Mouse (Mus musculus) embryonic fibroblast, embryonic 13.5 days (primary cell): ENCODE results near the gene Esrrb.

ENCODE experiments used
- CTCF ChIP-seq: IDR thresholded peaks from 2 replicates; pipeline ENCODE4 v1.5.1; 2011; ENCODE audit warnings: mild to moderate bottlenecking, control low read depth, low read length, moderate library complexity, borderline replicate concordance; ENCODE audit not compliant: insufficient read depth
- POLR2A ChIP-seq: IDR thresholded peaks from 2 replicates; pipeline ENCODE4 v1.6.1; 2011; ENCODE audit warnings: low read depth, mild to moderate bottlenecking, control low read depth, low read length, moderate library complexity

DNA sequence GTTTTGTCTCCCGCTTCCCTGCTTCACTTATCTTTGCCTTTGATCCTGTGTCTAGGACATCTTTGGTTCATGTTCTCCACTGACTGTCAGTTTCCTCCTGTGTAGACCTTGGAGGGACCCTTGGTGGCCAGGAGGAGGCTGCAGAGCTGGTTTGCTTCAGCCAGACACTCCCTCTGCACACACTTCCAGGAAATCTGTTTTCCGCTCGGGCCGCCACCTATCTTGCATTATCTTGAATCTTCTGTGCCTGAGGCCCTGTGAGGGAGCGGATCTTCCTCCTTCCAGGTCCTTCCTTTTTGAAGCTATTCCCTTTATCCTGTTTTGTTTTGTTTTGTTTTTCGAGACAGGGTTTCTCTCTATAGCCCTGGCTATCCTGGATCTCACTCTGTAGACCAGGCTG is 121.1 kb downstream of the Esrrb start:
- TF ChIP-seq CTCF (no peak), POLR2A (no peak)
